Mouse (Mus musculus) erythroid progenitor cell, adult 5-6 weeks (primary cell): ENCODE measurements around the gene Ctnnd1. TPM values are rescaled to one million over a fixed set of nuclear protein-coding genes. Genes with fewer than 3 reads are reported as not detected.
A peak's percentile ranks its signal among the peaks of the same experiment; 100 is the strongest.

Source experiments
- ATAC-seq: replicated peaks from 2 replicates; pipeline ENCODE4 v1.8.0; 2016; ENCODE audit warnings: moderate number of reproducible peaks, mild to moderate bottlenecking, moderate TSS enrichment, inconsistent platforms; ENCODE audit not compliant: poor library complexity, low FRiP score, severe bottlenecking
- total RNA-seq, 2 experiments: library from RNA; stranded (forward) in 1 of 2; stranded (reverse) in 1 of 2; fragments of 150-400 nt in 1 of 2; fragments of 186-747, 209-891 nt in 1 of 2; gene quantifications; 2 replicates each; pipeline versions ENCODE4 v1.2.3 to v1.2.4; 2015 to 2017; ENCODE audit warnings: low replicate concordance in 2 of 2

Ctnnd1 gene
- total RNA-seq, 2 experiments from 2014 or later: 7.0 to 15.1 TPM

DNA sequence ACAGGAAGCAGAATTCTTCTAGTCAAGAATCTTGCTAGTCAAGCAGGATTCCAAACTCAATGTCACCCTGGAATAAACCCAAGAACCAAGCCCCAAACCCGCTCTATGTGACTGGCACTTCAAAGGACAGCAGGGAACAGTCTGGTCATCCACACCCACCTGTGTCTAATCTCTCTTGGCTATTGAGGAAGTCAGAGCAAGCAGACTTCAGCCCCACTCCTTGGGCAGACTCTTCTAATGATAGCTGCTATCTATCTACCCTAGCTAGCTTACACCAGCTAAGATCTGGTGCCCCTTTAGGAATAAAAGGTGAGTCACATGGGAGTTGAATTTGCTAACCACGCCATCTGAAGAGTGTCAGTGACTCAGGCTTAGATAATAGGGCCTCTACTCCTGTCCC lies 31.7 kb downstream of the Ctnnd1 start:
- no peak for ATAC-seq

DNA sequence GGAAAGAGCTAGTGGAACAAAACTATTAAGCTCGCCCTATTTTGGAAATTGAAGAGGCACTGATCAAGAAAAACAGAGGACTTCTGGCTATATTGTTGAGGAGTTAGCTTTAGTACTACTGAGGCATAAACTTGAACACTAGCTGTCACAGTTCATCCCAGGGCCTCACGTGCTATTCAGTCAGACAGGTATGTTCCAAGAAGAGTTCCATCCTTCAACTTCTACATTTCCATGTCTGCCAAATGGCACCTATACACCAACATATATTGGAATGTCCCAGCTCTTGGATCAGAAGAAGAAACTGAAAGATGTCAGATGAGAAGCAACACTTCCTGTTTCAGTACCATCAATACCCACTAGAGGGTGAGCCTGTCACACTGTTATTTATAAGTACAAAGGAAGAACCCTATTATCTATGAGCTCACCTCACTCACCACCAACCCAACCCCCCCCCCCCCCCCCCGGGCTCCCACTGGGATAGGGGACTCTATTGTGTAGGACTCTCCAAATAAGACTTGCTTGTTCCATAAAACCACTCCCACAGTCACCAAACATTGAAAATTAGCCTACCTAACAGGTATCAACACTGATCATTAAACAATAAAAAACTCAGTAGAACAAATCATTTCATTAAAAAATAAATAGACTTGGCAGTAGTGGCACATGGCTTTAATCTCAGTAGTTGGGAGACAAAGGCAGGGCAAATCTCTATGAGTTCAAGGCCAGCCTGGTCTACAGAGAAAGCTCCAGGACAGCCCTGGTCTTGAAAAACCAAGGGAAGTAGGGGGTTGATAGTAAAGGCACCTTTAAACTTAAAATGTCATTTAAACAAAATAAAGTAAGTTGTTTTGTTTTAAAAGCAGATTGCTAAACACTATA lies 32.7 kb downstream of the Ctnnd1 start:
- ATAC-seq: no peak

DNA sequence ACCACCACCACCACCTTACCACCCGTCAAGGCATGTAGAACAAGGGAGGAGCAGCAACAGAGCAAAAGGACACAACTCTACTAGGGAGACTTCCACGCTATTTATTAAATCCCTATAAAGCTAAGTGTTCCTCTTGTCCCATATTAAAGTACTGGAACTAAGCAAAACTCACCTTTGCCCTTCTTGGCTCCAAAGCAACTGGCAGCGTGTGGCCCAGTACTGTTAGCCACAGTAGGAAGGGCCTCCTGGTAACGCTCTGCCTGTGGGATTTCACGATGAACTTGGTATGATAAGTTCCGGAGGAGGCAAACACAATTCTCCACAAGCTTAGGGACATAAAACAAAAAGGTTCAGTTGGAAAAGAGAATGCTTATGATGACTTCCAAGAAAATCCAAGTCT lies 37.8 kb downstream of the Ctnnd1 start:
- no peak for ATAC-seq

DNA sequence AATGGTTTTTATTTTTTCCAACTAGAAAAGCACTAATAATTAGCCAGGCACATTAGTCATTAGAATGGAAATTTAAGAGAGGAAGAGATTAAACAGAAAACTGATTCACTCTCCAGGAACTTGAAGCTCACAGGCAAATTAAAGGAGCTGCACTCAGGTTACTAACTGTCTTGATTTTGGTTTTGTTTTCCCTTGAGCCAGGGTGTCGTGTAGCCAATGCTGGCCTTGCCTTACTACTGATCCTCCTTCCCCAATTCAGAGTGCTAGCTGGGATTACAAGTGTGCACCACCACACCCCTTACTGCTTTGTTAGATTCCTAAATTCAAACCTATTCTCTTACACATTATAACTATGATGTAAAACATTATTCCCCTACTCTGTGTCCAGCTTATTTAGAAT lies 42.7 kb downstream of the Ctnnd1 start:
- ATAC-seq: no peak

DNA sequence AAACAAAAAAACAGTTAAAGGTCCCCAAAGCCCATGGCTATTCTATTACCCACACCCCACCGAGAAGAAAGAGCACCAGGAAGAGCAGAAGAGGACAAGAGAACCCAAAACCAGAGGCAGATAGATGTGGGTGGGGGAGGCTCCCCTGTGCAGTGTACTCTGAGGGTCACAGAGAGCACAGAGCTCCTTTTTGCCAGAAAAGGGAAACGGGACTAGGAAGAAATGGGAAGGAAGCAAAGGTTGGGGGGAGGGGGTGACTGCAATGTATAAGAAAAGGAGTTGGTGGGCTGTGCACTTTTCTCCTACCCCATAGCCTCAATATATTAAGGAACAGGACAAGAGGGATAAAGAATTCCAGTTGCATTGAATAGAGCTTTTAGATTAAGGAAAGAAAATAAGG lies 49.6 kb downstream of the Ctnnd1 start:
- ATAC-seq: no peak

DNA sequence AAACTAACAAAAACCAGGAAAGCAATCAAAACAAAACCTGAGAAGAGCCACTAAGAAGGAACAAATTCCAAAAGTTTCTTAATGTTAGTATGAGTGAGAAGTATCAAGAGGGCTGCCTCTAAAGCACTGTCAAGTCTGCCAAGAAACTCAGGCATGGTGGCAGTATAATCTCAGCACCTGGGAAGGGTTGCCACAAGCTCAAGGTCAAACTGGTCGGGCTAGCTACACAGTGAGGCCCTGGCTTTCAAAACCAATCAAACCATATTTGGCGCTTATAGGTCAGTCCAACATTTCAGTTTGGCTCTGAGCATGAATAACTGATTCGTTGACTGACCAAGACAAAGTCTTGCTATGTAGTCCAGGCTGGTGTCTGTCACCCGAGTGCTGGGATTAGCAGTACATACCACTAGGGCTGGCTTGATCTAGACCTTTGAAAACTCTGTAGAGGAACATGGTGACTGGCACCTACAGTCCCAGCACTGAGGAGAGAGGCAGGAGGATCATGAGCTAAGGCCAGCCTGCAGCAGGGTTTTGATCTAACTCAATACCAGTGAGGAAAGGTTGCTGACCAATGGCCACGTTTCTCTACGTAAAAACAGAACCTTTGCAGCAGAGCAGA lies 51.2 kb downstream of the Ctnnd1 start:
- ATAC-seq: no peak

DNA sequence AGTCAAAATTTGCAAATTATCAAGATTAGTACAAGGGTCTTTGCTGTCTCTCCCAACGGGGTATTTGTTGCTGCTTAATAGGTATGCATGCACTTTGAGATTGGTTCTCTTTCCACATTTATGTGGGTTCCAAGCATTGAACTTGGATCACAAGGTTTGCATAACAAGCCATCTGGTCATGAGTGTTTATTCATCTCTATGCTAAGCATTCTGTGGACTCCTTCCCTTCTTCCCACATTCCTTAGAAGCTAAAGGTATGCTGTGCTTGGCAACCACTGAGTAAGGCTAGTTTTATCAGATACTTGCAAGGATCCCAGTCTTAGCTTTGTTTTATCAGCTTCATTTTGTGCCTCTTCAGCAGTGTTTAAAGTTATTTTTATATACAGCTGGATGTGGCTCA lies 53.4 kb downstream of the Ctnnd1 start:
- ATAC-seq: no peak

DNA sequence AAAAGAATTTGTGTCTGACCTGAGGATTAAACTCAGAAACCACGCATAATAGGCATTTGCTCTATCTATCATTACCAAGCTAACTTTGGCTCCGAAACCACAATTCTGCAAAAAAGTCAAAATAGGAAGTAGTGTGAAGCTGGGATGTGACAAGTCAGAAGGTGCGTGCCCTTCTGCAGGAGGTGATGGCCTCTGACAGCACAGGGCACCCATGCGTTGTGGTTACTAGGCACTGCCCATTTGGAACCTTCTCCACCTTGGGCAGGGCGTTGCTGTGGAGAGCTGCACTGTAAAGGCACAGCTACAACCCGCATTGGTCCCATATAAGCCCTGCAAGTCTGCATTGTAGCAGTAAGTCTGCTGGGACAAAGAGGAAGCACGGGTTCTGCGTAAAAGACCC lies 57.8 kb downstream of the Ctnnd1 start:
- ATAC-seq: no peak

DNA sequence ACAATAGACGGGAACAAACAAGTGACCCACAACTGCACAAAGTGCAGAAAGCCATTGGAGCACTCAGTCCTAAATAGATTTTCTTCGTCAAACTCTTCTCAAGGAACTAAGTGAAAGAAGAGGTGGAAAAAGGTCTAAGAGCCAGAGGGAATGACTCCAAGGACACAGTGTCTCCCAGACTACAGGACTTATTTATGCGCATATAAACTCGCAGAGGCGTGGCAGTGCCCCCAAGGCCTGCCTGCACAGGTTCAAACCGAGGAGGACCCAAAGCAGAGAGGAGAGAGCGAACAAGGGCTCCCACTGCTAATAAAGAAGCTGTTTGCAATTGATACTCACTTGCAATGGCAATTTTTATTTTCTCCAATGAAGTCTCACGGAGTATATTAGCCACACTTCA lies 64.9 kb downstream of the Ctnnd1 start:
- ATAC-seq: no peak

DNA sequence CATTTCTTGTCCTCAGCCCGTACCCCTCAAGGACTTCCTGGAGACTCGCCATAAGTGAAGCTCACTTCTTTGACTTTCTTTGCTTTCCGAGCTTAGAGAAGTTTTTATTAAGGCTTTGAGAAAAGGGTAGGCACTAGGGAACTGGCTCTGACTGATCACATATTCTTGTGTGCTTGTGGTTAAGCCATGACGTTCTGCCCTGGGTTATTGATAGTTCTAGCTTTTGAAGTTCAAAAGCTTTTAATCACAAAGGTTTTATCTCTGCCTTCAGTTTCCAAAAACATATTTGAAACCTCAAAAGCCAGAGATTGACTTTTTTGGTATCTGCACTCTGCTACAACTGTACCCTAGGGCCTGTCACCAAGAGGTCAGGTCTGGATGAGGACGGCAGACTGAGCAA lies 68.3 kb downstream of the Ctnnd1 start:
- ATAC-seq: no peak

DNA sequence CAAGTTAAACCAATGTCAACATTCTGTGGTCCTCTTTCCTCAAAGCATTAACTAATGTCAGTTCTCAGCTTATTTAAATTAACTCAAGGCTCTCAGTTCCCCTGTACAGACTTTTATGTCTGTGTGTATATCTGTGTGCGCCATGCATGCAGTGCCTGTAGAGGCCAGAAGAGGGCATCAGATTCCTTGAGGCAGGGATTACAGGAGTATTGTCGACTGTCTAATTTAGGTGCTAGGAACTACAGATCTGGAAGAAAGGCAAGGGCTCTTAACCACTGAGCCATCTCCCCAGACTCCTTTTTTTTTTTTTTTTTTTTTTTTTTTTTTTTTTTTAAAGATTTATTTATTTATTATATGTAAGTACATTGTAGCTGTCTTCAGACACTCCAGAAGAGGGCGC lies 69.4 kb downstream of the Ctnnd1 start:
- 0 out of 2 replicates have a peak, but pooled peaks have one; percentile 59 for ATAC-seq

DNA sequence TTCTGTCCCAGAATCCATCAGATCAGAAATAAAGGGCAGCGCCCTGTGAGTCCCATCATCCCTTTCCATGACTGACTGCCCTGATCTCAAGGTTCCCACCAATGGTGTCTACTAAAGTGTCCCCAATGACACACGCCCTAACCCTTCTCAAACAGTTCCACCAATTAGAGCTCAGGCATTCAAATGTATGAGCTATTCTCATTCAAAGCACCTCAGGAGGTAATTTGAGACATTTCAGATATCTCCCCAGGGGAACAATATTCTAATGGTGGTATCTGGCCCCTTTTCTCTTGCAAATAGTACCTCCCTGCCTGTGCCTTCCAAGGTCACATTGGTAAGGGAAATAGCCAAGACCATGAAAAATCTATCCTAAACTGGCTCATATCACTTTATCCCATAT lies 71.3 kb downstream of the Ctnnd1 start:
- ATAC-seq: no peak

DNA sequence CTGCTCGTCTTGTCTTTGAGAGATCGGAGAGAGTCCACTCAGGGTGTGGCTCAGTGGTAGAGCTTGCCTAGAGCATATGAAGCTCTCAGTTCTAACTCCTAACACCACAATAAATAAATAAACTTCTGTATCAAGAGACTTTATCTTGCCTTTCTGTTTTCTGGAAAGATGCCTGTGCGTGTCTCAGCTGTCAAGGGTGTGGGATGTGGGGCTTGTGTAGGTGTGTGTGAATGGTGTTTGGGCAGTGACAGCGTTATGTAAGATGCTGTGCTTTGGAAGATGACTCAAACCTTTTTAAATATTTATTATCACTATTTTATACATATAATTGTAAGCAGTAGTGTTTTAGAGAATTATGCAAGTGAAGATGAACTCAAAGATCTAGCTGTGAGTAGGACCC lies 76.4 kb downstream of the Ctnnd1 start:
- no peak for ATAC-seq

DNA sequence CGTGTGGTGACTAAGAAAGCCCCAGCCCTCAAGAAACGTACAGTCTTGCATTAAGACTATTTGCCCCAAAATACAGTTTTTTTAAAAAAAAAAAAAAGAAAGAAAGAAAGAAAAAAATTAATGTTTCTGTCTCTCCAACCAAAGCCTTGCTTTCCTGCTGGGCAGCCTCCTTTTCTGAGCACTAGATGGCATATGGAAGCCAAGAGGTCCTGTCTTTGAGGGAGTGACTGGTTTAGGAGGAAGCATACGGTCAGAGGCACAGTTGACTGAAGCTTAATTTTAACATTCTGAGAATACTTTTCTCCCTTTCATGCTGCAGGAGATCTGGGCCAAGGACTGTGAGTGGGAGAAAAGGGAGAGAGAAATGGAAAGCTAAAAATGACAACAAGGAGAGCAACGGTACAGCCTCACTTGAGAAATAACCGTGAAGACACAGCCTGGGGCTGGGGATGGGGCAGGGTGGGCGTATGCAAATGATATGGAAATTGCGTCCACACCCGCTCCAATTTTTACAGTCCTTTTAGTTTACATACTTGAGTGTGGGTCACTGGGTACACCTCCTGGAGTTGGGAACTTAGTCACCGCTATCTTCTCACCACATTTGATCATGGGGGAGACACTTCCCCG lies 93.6 kb downstream of the Ctnnd1 start:
- ATAC-seq: no peak

DNA sequence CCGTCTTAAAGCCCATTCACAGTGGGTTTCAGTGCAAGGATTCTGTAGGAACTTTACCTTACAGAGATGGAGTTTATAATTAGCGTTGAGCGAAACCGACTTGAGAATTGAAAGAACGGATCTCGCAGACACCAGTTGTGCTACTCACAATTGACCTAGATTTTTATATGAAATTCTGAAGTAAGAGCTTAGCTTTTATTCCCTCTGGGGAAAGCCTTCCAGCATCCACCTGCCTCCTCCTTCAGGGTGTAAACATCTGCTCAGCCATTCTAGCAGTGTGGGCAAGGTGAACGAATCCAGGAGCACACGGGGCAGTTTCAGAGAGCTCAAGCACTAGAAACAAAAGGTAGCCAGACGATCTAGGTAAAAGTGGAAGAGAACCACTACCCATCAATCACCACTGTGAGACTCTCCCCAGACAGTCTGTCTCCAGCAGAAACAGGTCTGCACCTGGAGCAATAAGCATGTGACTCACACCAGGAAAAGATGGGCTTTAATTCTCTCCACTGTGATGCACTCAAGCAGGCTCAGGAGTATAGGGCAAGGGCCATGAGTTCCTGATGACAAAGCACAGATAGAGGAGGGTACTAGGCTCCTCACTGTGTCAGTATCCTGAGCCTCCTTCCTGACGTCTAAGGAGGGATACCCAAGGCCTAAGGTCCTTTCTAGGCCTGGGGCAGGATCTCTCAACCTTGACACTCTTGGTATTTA lies 99.0 kb downstream of the Ctnnd1 start:
- ATAC-seq: no peak

Other genes starting within 250 kb of the Ctnnd1 start
- 5.4 and 9.2 TPM in 2 replicates for gene Calcrl, start 225.4 kb downstream of the Ctnnd1 start, total RNA-seq (2015; ENCODE audit: low replicate concordance)
- gene Calcrl, start 225.4 kb downstream of the Ctnnd1 start, total RNA-seq (2017; ENCODE audit: low replicate concordance): 9.4 and 21.5 TPM in 2 replicates
- gene Tfpi, start 174.0 kb downstream of the Ctnnd1 start, total RNA-seq (2015; ENCODE audit: low replicate concordance): 7.1 and 14.4 TPM in 2 replicates
- 2.4 and 2.9 TPM in 2 replicates for gene Tfpi, start 174.0 kb downstream of the Ctnnd1 start, total RNA-seq (2017; ENCODE audit: low replicate concordance)
- gene Btbd18, start 8.3 kb upstream of the Ctnnd1 start, total RNA-seq (2015; ENCODE audit: low replicate concordance): not detected in 2 replicates
- not detected in 2 replicates for gene Btbd18, start 8.3 kb upstream of the Ctnnd1 start, total RNA-seq (2017; ENCODE audit: low replicate concordance)
- 59.8 and 66.2 TPM in 2 replicates for gene Selenoh, start 20.0 kb upstream of the Ctnnd1 start, total RNA-seq (2015; ENCODE audit: low replicate concordance)
- 21.6 and 28.2 TPM in 2 replicates for gene Selenoh, start 20.0 kb upstream of the Ctnnd1 start, total RNA-seq (2017; ENCODE audit: low replicate concordance)
- not detected in 2 replicates for gene Gm28635, start 27.3 kb upstream of the Ctnnd1 start, total RNA-seq (2015; ENCODE audit: low replicate concordance)
- 1.1 TPM in 1 of 2 replicates, not detected in the other for gene Gm28635, start 27.3 kb upstream of the Ctnnd1 start, total RNA-seq (2017; ENCODE audit: low replicate concordance)
- 29.3 and 36.0 TPM in 2 replicates for gene Med19, start 27.6 kb upstream of the Ctnnd1 start, total RNA-seq (2015; ENCODE audit: low replicate concordance)
- gene Med19, start 27.6 kb upstream of the Ctnnd1 start, total RNA-seq (2017; ENCODE audit: low replicate concordance): 42.9 and 47.5 TPM in 2 replicates
- gene Tmx2, start 28.4 kb upstream of the Ctnnd1 start, total RNA-seq (2015; ENCODE audit: low replicate concordance): 52.4 and 74.6 TPM in 2 replicates
- gene Tmx2, start 28.4 kb upstream of the Ctnnd1 start, total RNA-seq (2017; ENCODE audit: low replicate concordance): 42.6 and 43.2 TPM in 2 replicates
- 67.0 and 77.5 TPM in 2 replicates for gene Zdhhc5, start 64.4 kb upstream of the Ctnnd1 start, total RNA-seq (2015; ENCODE audit: low replicate concordance)
- 83.7 and 85.0 TPM in 2 replicates for gene Zdhhc5, start 64.4 kb upstream of the Ctnnd1 start, total RNA-seq (2017; ENCODE audit: low replicate concordance)
- 67.4 and 70.0 TPM in 2 replicates for gene Clp1, start 76.6 kb upstream of the Ctnnd1 start, total RNA-seq (2015; ENCODE audit: low replicate concordance)
- gene Clp1, start 76.6 kb upstream of the Ctnnd1 start, total RNA-seq (2017; ENCODE audit: low replicate concordance): 26.2 and 54.4 TPM in 2 replicates
- 377 and 399 TPM in 2 replicates for gene Ypel4, start 83.3 kb upstream of the Ctnnd1 start, total RNA-seq (2015; ENCODE audit: low replicate concordance)
- gene Ypel4, start 83.3 kb upstream of the Ctnnd1 start, total RNA-seq (2017; ENCODE audit: low replicate concordance): 327 and 382 TPM in 2 replicates
- not detected in 2 replicates for gene Gm19426, start 92.9 kb upstream of the Ctnnd1 start, total RNA-seq (2015; ENCODE audit: low replicate concordance)
- gene Gm19426, start 92.9 kb upstream of the Ctnnd1 start, total RNA-seq (2017; ENCODE audit: low replicate concordance): not detected in 2 replicates
- 0.72 and 12.6 TPM in 2 replicates for gene Serping1, start 124.7 kb upstream of the Ctnnd1 start, total RNA-seq (2015; ENCODE audit: low replicate concordance)
- gene Serping1, start 124.7 kb upstream of the Ctnnd1 start, total RNA-seq (2017; ENCODE audit: low replicate concordance): 1.8 and 3.8 TPM in 2 replicates
- gene Ube2l6, start 148.1 kb upstream of the Ctnnd1 start, total RNA-seq (2015; ENCODE audit: low replicate concordance): 424 and 462 TPM in 2 replicates
- gene Ube2l6, start 148.1 kb upstream of the Ctnnd1 start, total RNA-seq (2017; ENCODE audit: low replicate concordance): 282 and 312 TPM in 2 replicates
- gene Smtnl1, start 171.9 kb upstream of the Ctnnd1 start, total RNA-seq (2015; ENCODE audit: low replicate concordance): not detected in 2 replicates
- gene Smtnl1, start 171.9 kb upstream of the Ctnnd1 start, total RNA-seq (2017; ENCODE audit: low replicate concordance): not detected in 2 replicates
- gene Timm10, start 176.2 kb upstream of the Ctnnd1 start, total RNA-seq (2015; ENCODE audit: low replicate concordance): 16.8 and 17.3 TPM in 2 replicates
- 6.5 TPM in 1 of 2 replicates, not detected in the other for gene Timm10, start 176.2 kb upstream of the Ctnnd1 start, total RNA-seq (2017; ENCODE audit: low replicate concordance)
- 716 and 794 TPM in 2 replicates for gene Slc43a1, start 188.1 kb upstream of the Ctnnd1 start, total RNA-seq (2015; ENCODE audit: low replicate concordance)
- 395 and 487 TPM in 2 replicates for gene Slc43a1, start 188.1 kb upstream of the Ctnnd1 start, total RNA-seq (2017; ENCODE audit: low replicate concordance)
- not detected in 2 replicates for gene Rtn4rl2, start 235.9 kb upstream of the Ctnnd1 start, total RNA-seq (2015; ENCODE audit: low replicate concordance)
- gene Rtn4rl2, start 235.9 kb upstream of the Ctnnd1 start, total RNA-seq (2017; ENCODE audit: low replicate concordance): not detected in 2 replicates